Mouse (Mus musculus) 3T3-L1 (cell line): Measurements from ENCODE around the gene Theg.
A peak's percentile ranks its signal among the peaks of the same experiment; 100 is the strongest.

Experiments
- DNase-seq: peaks from one replicate; pipeline ENCODE4 v3.0.0-alpha.2; 2015; ENCODE audit warnings: low read depth, low spot score

Theg gene

DNA sequence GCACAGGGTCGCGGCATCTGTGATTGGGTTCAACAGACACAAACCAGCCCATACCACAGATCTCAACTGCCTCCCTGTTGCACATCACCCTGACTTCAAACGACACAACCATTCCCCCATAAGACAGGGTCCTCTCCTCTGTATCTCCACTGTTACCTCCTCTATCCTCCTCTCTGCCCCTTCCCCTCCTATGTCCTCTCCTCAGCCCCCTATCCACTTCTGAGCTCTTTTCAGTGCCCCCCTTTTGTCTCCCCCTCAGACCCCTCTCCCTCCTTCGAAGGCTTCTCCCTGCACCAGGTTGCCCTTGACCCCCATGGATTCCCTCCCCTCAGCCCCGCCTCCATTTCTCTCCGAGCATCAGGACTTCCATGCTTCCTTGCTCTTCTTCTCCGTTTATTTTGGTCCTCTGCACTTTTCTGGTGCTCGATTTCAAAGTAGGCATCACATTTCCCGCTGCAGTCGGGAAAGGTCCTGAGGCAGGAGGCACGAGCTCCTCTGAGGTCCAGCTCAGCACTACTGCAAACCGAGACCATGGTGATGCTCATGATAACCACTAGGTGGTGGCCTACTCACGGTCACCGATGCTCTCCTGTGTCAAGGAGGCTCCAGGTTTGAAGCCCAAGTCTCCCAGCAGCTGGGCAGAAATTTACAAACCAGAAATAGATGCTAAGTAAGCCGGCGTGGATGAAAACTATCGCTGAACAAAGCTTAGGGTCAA, 7.9 kb upstream of the Theg start:
- DNase-seq: peak; percentile 88

DNA sequence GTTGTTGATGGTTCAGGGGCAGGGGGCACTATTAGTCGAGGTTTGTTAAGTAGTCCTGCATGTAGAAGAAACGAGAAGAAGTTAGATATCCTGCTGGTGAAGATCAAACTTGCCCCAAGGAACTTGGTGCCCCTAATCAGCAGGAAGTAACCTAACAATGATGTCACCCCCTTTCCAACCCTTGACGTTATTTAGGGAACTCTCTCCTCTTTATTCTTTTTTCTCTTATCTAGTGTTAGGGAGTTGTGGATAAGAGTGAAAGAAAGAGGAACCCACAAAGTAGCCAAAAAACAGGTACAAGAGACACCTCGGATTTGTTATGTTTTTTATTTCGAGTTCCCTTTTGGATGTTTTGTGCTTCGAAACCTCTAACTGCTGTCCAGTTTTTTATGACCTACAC, 7.0 kb upstream of the Theg start:
- DNase-seq: no peak

DNA sequence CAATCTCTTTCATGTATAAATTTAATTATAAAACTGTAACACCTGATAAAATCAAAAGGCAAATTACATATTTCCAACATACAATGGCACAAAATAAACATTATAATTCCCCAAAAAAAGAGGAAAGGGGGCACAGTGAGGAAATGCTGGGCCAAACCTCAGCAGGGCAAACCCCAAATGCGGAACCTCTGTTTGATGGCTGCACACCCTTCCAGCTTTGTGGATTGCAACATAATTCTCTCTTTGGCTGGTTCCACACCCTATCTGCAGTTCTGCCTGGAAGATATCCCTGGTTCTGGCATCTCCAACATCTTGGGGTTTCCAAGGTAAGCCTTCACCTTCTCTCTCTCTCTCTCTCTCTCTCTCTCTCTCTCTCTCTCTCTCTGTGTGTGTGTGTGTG, 3.6 kb upstream of the Theg start:
- no peak for DNase-seq

DNA sequence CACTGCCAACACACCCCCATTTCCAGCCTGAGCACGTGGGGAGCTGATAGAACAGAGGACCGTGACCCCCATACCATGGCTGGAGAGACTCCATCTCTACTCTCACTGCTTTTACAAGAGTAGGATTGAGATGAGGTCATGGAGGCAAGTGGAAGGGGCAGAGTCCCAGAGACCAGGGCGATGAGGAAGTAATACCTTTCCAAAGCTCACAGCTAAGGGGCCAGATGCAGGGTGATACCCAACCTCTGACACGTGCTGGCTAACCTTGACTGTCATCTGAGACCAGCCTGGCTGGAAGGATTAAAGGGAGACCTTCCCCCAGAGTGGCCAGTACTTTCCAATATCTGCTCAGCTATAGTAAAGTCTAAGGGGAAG, 608 bp upstream of the Theg start:
- DNase-seq: no peak

DNA sequence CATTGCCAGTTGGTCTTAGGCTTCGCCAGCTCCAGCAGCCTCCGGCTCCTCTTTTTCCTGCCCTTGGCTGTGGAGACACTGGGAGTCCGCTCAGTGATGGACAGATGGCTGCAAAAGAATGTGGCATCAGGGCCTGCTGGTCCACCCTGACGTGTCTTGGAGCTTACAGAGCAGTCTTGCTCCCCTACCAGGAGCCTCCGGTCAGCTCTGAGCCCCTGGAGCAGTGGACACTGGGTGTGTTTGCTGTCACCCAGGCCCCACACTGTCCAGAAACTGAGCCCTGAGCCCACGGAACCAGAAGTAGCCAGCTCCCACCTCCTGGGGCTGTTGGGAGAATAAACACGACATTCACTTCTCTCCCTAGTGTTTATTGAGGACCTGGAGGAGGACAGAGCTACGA, 888 bp downstream of the Theg start:
- DNase-seq: no peak

DNA sequence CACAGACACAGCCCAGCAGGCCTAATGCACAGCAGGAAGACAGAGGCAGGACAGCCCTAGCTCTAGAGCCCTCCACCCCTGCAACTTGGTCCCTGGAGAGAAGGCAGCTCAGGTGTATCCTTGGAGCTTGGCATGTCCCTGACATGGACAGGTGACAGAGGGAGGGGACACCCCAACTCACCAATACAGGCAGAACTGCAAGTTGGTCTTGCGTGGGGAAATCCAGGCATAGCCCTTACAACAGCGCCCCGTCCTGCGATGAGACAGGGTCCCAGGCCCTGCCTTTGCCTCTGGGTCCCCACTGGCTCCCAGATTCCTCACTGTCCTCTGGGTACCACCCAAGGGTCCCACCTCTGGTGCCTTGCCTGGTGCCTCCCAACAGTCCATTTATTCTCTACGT, 1.4 kb downstream of the Theg start:
- no peak for DNase-seq

DNA sequence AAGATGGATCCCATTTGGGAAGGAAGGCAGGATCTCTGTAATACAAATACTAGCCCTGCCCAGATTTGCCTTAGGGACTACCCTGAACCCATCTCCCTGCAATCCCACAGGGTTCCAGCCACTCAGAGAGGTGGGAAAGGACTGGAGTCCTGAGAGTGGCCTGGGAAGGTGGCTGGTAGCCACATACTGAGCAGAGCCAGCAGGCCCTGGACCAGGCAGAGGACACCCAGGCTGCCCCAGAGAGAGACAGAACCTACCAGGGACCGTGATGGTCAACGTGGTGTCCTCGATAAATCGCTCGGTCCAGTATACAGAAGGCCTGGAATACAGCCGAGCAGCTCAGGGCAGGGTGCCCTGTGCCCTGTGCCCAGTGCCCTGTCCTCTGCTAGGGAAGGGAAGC, 2.0 kb downstream of the Theg start:
- no peak for DNase-seq

DNA sequence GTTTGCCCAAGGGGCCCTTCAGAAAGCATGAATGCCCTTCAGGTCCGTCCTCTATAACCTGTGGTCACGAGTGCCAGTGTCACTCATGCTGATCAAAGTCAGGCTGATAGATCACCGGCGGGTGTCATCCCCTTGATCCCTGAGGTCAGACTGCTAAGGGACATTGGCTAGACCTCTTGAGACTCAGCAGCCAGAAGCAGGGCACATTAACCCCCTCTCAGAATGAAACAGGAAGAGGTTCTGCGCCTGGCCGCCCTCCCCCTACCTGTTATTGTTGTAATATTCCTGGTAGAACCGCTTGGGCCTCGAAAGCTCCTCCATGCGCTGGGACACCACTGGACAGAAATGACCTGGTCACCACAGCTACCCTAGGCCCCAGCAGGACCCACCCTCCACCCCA, 2.7 kb downstream of the Theg start:
- DNase-seq: no peak

DNA sequence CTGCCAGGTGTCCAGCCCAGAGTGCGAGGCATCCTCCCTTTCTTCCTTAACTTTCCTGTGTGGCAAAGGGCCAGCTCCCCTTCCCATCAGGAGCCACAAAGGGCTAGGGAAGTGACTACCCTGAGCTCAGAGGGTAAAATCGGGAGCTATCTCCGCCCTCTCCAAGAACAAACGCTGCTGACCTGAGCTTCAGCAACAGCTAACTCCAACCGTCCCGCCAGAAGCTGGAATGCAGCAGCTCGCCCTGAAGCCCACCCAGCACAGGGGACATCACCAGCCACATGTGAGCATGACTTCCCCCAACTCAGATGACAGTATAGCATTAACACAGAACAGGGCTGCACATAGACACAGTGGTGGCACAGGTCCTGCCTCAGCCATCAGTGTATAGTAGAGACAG, 3.1 kb downstream of the Theg start:
- DNase-seq: no peak

DNA sequence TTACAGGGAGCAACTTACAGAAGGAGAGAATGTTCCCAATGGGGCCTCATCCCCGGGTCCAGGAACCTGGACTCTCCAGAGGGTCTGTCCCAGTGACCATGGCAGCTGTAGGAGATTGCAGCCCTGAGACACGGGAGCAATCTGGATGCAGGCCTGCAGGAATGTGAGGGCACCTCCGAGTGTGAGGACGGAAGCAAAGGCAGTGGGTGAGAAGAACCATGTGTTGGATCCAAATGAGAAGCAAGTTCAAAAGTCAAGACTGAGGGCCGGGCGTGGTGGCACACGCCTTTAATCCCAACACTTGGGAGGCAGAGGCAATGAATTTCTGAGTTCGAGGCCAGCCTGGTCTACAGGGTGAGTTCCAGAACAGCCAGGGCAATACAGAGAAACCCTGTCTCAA, 5.6 kb downstream of the Theg start:
- no peak for DNase-seq

DNA sequence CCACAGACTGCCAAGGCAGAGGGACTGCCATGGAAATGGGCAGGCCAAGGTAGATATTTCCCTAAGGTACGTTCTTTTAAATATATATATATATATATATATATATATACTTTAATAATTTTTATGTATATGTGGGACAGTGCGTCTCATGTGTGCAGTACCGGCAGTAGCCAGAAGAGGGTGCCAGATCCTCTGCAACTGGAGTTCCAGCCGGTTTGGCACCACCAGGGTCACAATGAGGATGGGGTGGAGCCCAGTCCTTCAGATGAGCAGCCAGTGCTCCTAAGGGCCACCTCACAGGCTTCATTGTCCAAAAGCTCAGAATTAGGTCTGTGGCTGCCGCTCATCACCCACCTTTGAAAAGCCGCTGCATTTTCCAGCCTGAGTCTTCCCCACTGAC, 6.3 kb downstream of the Theg start:
- peak; percentile 58 for DNase-seq

DNA sequence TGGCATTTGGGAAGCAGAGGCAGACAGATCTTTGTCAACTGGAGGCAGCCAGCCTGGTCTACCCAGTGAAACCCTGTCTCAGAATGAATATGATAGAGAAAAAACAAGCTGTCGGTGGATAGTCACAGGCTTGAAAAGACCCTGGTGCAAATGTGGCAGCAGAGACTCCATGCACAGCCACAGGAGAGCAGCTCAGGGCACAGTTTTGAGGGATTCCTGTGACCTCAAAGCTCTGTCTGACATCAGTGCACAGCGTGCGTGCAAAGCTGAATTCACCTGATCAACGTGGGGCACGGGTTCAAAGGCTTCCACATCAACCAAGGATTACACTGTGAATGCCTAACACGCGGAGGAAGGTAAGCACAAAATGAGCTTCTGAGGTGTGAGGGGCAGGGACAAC, 6.8 kb downstream of the Theg start:
- no peak for DNase-seq

DNA sequence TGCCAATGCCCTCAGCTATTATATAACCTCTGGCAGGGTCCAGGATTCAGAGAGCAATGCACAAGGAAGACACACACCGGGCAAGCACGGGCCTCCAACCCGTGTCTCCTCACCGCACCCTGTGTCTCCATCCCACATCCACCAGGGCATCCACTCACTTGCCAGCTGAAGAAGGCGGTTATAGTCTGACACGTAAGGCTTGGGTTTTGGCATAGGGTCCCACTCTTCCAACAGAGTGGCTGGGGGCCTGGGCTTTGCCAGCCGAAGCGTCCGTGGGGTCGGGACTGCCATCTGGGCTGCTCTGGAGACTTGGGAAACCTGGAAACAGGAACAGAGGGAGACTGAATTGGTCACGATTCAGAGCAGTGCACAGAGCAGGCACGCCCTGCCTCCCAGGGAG, 7.3 kb downstream of the Theg start:
- DNase-seq: no peak

DNA sequence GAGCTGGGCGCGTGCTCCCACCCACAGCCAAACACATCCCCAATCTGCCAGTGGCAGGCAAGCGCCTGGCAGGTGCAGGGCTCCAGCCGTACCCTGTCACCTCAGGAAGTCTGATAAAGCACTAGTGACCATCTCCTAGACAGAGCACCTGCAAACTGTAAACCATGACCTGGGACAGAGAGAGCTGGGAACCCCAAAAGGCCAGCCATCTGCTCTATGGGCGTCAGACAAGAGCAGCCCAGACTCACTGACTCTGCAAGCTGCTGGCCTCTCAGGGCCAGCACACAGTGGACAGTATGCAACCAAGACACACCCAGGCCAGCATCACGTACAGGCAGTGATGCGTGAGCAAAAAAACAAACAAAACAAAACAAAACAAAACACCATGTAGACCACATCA, 8.2 kb downstream of the Theg start:
- DNase-seq: no peak

DNA sequence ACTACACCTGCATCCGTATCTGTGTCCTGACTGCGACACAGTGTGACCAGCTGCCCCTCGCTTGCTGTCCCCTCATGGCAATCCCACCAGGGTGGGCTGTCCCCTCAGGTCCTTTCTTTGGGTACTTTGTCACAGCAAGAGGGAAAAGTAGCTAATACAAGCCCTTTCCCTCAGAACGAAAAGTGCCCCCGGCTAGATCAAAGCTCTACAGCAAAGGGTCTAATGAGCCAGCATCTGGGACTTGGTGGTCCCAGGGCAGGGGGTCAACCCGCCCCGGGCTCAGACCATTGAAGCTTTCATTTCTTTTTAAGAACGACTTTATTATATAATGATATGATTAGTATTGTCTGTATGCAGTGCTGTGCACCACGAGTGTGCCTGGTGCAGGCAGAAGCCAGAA, 8.9 kb downstream of the Theg start:
- DNase-seq: no peak

DNA sequence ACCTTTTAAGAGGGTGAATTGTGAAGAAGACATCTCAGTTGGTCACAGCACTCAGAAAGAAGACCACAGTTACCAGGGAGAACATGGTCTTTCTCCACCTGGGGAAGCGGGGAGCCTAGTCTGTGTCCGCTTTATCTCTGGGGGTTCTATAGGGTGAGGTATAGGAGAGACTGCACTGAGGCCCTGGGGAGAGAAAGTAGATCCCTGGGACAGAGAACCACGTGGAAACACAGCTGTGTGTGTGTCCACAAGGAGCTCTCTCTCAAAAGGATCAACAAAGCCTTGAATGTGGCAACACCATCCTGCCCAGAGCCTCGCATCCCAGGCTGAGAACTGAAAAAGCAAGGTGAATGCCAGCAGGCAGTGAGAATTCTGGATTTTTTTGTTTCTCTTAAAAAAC, 9.8 kb downstream of the Theg start:
- DNase-seq: no peak

DNA sequence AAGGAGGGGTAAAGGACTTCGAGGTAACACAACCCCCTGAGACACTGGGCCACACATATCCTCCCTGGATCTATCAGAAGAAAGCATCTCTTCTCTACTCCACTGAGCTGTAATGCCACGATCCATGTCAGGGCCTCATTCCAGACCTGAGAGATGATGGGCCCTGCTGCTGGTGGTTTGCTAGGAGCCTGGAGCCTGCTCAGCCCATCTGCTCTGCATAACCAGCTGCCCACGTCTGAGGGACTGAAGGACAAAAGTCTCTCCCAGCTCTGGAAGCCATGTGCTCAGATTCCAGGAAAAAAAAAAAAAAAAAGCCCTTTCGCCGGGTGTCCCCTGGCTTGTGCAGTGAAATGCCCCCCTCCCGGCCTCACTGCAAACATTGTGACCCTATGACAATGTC, 11.4 kb downstream of the Theg start:
- DNase-seq: no peak

DNA sequence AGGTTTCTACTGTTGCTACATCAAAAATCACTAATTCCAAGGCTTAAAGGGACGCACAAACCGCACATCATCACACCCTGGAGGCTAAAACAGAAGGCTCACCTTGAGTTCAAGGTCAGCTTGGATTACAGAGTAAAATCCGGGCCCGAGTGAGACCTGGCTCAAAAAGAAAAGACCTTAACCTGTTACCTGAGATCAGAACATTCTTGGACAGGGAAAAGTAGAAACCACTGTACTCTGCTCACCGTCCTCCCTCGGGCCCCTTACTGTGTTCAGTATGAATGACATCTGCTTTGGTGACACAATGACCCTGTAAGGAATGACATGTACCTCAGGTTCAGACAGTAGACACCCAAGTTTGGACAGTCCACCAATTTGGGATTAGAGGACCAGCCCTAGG, 12.3 kb downstream of the Theg start:
- DNase-seq: no peak

DNA sequence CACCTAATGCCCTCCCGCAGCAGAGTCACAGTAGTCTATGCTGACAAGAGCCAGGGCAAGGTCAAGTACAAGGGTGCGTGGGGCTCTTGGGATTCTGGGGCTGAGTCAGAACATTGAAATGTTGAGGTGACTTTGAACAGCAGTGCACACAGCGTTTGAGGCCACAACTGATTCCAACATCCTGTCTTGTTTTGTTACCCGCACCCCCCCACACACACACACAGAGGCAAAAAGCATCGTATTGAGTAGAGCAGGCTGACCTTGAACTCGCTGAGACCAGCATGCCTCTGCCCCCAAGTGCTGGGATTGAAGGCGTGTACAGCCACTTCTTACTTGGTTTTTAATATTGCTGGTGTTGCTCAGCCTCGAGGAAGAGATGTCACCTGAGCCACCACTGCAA, 12.8 kb downstream of the Theg start:
- DNase-seq: peak; percentile 25

DNA sequence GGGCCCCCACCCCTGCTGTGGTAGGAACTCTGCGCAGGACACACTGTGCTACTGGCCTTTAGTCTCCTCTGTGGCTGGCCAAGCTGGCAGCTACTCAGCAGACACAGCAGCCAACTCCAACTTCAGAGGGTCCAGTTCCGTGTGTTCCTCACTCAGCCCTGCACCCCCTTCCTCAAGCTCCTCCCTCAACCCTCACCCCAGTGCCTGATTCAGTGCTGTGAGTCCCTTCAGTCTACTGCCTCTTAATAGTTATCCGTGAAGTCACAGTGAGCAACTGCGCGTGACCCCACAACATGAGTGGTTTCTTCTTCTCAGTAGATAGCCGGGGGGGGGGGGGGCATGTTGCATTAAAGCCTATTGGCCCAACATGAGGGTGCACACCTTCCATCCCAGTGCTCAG, 13.5 kb downstream of the Theg start:
- DNase-seq: no peak

DNA sequence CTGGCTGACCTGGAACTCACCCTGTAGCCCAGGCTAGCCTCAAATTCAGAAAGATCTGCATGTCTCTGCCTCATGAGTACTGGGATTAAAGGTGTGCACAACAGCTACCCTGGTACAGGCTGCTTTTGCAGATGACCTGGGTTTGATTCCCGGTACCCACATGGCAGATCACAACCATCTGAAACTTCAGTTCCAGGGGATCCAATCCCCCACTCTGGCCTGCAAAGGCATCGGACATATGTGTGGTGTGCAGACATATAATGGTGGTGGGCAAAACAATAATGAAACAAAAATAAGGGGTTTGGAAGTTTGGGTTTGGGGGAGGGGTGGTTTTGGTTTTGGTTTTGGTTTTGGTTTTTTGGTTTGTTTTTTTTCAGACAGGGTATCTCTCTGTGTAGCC, 15.8 kb downstream of the Theg start:
- no peak for DNase-seq

DNA sequence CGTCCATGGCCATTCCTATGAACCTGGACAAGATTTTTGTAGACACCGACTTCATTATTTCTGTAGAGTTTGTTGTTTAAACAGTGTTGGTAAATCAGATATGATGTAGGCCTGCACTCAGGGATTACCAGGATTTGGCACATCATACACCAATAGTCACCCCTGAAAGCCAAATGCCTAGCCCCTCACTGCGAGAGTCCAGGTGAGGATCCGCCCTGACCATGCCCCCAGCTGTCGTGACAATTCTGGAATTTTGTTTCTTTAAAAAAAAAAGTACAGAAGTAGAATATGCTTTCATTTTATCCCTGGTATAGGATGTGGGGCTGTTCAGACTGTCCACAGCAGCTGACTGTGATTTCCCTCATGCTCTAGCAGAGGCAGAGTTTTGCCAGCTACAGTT, 17.2 kb downstream of the Theg start:
- no peak for DNase-seq

DNA sequence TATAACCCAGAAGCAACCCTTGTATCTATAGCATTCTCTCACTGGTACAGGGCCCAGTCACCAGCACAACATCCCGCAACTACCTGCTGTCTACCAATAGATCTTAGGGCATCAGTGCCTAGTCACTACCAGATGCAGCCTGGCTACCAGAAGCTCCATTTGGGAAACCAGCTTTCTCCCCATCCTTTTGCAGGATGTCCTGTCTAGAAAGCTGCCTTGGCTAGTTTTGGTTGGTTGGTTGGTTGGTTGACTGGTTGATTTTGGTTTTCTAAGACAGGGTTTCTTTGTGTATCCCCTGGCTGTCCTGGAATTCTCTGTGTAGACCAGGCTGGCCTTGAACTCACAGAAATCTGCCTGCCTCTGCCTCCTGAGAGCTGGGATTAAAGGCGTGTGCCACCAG, 27.4 kb downstream of the Theg start:
- DNase-seq: no peak

DNA sequence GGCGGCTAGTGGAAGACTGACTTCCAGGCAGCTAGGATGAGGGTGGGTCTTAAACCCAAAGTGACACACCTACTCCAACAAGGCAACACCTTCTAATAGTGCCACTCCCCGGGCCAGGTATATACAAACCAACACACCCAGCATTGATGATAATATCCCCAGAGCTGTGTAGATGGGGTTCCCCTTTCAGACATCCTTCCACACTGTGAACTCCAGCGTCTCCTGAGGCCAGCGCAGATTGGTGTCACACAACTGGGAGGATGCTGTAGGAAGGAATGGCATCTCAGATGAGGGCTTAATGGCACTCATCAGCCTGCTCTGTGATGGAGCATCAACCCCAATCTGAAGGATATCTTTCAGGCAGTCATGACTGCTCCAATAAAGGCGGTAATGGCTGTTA, 29.6 kb downstream of the Theg start:
- DNase-seq: no peak
